Mouse (Mus musculus): Measurements from ENCODE around the gene Svep1. TPM values are rescaled to one million over a fixed set of nuclear protein-coding genes. Genes with fewer than 3 reads are reported as not detected.

The Svep1 gene
- polyA plus RNA-seq, 1 experiment from 2014 or later = 0.31 TPM

DNA sequence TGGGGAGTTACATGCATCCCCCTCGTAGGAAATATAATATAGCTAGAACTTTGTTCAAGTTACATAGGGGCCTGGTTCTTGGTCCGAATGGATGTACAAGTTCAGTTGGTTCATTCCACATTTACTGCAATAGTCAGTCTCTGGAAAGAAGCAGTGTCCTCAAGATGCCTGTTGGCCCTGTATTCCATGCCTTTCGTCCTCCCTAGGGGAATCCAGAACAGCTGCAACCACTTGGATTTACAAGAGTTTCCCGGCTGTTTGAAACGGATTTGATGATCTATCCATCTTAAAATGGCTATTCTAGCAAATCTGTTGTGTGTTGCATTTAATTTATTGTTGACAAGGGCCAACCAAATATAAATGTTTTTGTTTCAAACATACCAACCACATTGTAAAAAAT, 36.2 kb downstream of the Svep1 start:
- no peak overlapping the region for H3K4me3 ChIP-seq (replicated peaks)
- 60% methylated on average over 5 of the region's 5 CpGs for WGBS (ENCODE audit: insufficient replicate concordance)
- no peaks in the 10 kb centered on the region for H3K36me3 ChIP-seq (replicated peaks)
- no peak overlapping the region for H3K9ac ChIP-seq
- H3K4me2 ChIP-seq = no peak overlapping the region
- H3K9me3 ChIP-seq (replicated peaks) = no peaks in the 10 kb centered on the region
- ATAC-seq (ENCODE audit: insufficient read depth) = no peak
- H3K27ac ChIP-seq (replicated peaks) = no peak overlapping the region
- H3K27me3 ChIP-seq = no peaks in the 10 kb centered on the region
- H3K4me1 ChIP-seq (replicated peaks) = no peaks in the 10 kb centered on the region

DNA sequence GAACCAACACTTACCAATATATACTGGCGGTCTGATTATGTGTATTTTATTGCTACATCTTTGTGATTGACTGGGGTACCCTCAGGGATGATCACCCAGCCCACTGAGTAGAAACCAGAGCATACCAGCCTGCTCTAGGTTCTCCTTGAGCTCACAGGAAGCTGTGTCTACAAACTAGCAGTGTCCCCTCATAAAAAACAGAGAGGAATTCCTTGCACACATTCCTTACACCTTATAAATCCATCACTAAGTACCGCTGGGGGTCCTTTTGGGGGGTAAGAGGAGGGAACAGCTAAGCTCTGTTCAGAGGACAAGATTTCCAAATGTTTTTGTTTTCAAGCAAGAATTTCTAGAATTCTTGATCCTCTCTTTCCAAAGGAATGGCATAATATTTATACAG, 36.7 kb downstream of the Svep1 start:
- Histone ChIP-seq H3K27ac (replicated peaks) (no peak overlapping the region), H3K4me2 (no peak overlapping the region), H3K36me3 (replicated peaks) (no peaks in the 10 kb centered on the region), H3K4me3 (replicated peaks) (no peak overlapping the region), H3K27me3 (no peaks in the 10 kb centered on the region), H3K9me3 (replicated peaks) (no peaks in the 10 kb centered on the region), H3K9ac (no peak overlapping the region), H3K4me1 (replicated peaks) (no peaks in the 10 kb centered on the region)
- ATAC-seq (ENCODE audit: insufficient read depth) = no peak
- WGBS (ENCODE audit: insufficient replicate concordance) = 42% methylated on average over 2 of the region's 2 CpGs

DNA sequence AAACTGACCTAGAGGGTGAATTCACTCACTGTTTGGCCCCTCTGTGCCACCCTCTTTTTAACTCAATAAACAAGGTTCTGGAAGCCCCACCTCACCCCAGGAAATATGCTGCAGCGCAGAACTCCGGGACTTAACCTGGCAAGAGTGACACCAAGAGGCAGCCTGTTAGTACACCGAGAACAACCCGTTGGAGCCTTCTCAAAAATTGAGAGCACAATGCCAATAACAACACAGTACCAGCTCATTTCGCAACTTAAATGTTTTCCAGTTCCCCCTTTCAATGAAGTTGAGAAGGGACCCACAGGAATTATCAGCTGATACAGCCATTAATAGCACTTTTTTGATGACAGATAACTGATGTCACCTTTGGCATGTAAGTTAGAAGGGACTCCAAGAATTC, 38.3 kb downstream of the Svep1 start:
- H3K9me3 ChIP-seq (replicated peaks) = no peaks in the 10 kb centered on the region
- H3K4me1 ChIP-seq (replicated peaks) = no peaks in the 10 kb centered on the region
- no peaks in the 10 kb centered on the region for H3K27me3 ChIP-seq
- 64% methylated on average over 5 of the region's 5 CpGs for WGBS (ENCODE audit: insufficient replicate concordance)
- no peak for ATAC-seq (ENCODE audit: insufficient read depth)
- H3K9ac ChIP-seq = no peak overlapping the region
- no peak overlapping the region for H3K27ac ChIP-seq (replicated peaks)
- no peaks in the 10 kb centered on the region for H3K36me3 ChIP-seq (replicated peaks)
- H3K4me3 ChIP-seq (replicated peaks) = no peak overlapping the region
- no peak overlapping the region for H3K4me2 ChIP-seq

DNA sequence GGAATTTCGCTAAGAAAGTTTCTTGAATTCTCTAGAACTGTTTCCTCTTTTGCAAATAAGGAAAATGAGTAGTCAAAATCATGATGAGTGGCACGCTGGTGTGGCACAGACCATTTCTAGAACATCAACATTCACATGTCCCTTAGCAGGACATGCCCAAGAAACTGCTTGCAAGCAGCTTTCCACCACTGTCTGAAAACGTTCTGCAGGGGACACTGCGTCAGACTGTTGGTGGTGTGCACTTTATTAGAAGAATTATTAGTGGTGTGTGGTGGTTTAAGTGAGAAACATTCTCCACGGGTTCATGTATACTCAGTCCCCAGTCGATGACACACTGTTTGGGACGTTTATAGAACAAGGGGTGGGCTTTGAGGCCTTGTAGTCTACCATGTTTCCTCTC, 40.9 kb downstream of the Svep1 start:
- no peak for ATAC-seq (ENCODE audit: insufficient read depth)
- H3K9me3 ChIP-seq (replicated peaks) = no peaks in the 10 kb centered on the region
- H3K36me3 ChIP-seq (replicated peaks) = no peaks in the 10 kb centered on the region
- H3K4me3 ChIP-seq (replicated peaks) = no peak overlapping the region
- no peak overlapping the region for H3K27ac ChIP-seq (replicated peaks)
- 48% methylated on average over 7 of the region's 7 CpGs for WGBS (ENCODE audit: insufficient replicate concordance)
- no peaks in the 10 kb centered on the region for H3K4me1 ChIP-seq (replicated peaks)
- H3K27me3 ChIP-seq = no peaks in the 10 kb centered on the region
- no peak overlapping the region for H3K4me2 ChIP-seq
- H3K9ac ChIP-seq = no peak overlapping the region

DNA sequence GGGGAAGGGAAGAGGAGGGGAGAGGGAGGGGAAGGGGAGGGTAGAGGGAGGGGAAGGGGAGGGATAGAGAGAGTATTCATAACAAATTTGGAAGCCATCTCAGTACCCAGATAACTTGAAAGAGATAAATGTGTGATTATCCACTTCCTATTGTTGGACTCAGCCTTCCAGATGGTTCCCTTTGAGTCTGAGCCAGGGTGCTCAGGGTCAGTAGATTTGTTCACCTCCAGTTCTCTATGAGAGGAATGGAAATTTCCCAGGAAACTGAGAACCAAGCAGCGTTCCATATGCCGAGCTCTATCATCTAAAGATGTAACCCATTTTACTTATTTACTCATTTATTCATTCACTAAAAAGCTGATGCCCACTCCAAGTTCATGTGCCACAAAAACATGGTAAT, 44.8 kb downstream of the Svep1 start:
- 78% methylated on average over 2 of the region's 2 CpGs for WGBS (ENCODE audit: insufficient replicate concordance)

DNA sequence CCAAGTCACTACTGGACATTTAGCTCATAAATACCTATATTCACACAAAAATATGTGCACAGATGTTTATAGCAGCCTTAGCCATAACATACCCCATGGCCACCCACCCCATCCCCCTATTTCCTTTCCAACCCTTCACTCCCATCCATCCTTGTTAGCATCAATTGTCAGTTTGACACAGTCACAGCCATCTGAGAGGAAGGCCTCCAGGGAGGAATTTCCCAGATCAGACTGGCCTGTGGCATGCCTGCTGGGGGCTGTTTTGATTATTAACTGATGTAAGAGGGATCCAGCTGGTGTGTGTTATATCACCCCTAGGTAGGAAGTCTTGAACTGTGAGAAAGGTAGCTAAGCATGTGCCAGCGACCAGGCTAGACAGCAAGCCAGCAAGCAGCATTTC, 47.1 kb downstream of the Svep1 start:
- Histone ChIP-seq H3K4me2 (no peak overlapping the region), H3K9me3 (replicated peaks) (no peaks in the 10 kb centered on the region), H3K27ac (replicated peaks) (no peak overlapping the region), H3K36me3 (replicated peaks) (no peaks in the 10 kb centered on the region), H3K9ac (no peak overlapping the region), H3K4me3 (replicated peaks) (no peak overlapping the region), H3K4me1 (replicated peaks) (no peaks in the 10 kb centered on the region), H3K27me3 (no peaks in the 10 kb centered on the region)
- 47% methylated on average over 1 of the region's 1 CpGs for WGBS (ENCODE audit: insufficient replicate concordance)
- no peak for ATAC-seq (ENCODE audit: insufficient read depth)

More for the DNA sequence above, 44.8 kb downstream of the Svep1 start:
- H3K4me1 ChIP-seq (replicated peaks) = no peaks in the 10 kb centered on the region
- no peaks in the 10 kb centered on the region for H3K36me3 ChIP-seq (replicated peaks)
- no peak overlapping the region for H3K4me3 ChIP-seq (replicated peaks)
- no peak overlapping the region for H3K4me2 ChIP-seq
- H3K27me3 ChIP-seq = no peaks in the 10 kb centered on the region
- H3K27ac ChIP-seq (replicated peaks) = no peak overlapping the region
- H3K9me3 ChIP-seq (replicated peaks) = no peaks in the 10 kb centered on the region
- ATAC-seq (ENCODE audit: insufficient read depth) = no peak
- no peak overlapping the region for H3K9ac ChIP-seq

DNA sequence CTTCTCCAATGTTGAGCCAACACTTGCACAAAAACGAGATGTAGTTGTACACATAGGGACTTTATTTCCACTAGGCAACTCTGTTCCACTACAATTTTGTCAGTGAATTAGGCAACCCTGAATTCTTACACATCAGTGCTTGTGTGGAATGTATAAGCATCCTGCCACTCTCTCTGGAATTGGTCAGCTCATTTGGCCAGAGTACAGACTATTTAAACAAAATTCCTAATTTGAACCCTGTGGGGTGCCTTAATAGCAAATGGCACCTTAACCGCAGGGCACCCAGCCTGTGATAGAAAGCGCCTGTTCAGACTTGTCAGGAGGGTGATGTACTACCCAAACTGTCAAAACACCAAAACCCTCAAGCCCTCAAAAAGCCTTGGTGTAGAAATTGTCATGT, 56.4 kb downstream of the Svep1 start:
- no peak for ATAC-seq (ENCODE audit: insufficient read depth)
- no peaks in the 10 kb centered on the region for H3K36me3 ChIP-seq (replicated peaks)
- H3K4me3 ChIP-seq (replicated peaks) = no peak overlapping the region
- no peaks in the 10 kb centered on the region for H3K27me3 ChIP-seq
- no peak overlapping the region for H3K4me2 ChIP-seq
- H3K9ac ChIP-seq = no peak overlapping the region
- 61% methylated on average over 3 of the region's 3 CpGs for WGBS (ENCODE audit: insufficient replicate concordance)
- H3K4me1 ChIP-seq (replicated peaks) = no peaks in the 10 kb centered on the region
- no peak overlapping the region for H3K27ac ChIP-seq (replicated peaks)
- H3K9me3 ChIP-seq (replicated peaks) = no peaks in the 10 kb centered on the region

DNA sequence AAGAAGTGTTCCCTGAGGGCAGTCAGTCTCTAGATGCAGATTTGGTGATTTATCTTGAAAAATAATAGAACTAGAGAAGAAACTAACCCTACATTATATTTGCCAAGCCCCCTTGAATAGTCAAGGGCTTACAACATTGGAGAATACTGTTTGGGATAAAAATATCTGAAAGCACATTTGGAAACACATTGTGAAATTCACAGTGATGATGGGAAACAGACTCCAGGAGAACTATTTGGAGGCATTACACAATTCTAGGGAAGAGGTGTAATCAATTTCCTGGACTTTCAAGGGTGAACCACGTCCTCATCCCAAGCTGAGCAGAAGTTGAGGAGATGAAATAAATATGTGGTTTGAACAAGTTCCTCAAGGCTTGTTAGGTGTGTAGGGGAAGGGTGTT, 57.5 kb downstream of the Svep1 start:
- no peak for ATAC-seq (ENCODE audit: insufficient read depth)
- WGBS (ENCODE audit: insufficient replicate concordance) = 25% methylated on average over 1 of the region's 1 CpGs
- Histone ChIP-seq H3K4me2 (no peak overlapping the region), H3K4me1 (replicated peaks) (no peaks in the 10 kb centered on the region), H3K36me3 (replicated peaks) (no peaks in the 10 kb centered on the region), H3K27me3 (no peaks in the 10 kb centered on the region), H3K27ac (replicated peaks) (no peak overlapping the region), H3K9ac (no peak overlapping the region), H3K4me3 (replicated peaks) (no peak overlapping the region), H3K9me3 (replicated peaks) (no peaks in the 10 kb centered on the region)

DNA sequence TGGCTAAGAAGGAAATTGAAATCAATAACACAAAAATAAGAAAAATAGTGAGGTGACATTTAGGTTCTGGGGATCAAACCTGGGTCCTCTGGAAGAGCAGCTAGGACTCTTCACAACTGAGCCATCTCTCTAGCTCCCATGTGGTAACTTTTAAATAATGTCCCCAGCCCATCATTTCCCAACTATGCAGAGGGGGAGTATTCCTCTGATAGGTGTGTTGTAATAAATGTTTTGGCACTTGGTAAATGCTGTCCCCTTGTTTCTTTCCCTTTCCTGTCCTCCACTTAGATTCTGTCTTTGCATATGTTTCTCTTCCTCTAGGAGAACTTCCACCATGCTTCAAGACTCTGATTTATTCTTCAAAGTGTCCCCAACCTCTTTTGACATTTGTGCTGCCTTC, 58.1 kb downstream of the Svep1 start:
- no peak overlapping the region for H3K27ac ChIP-seq (replicated peaks)
- ATAC-seq (ENCODE audit: insufficient read depth) = no peak

DNA sequence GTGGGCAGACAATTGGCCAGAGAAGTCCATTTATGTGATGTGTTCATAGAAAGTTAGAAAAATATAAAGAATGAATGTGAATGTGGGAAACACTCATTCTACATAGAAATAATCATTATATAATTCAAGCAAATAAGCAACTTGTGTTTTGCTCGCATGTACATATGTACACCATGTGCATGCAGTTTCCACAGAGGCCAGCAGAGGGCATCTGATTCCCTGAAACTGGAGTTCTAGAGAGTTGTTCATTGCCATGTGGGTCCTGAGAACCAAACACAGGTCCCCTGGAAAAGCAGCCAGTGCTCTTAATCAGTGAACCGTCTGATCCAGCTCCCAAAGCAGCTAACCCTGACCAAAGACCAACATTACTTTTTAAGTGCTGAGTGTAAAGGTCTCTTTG, 60.0 kb downstream of the Svep1 start:
- no peaks in the 10 kb centered on the region for H3K9me3 ChIP-seq (replicated peaks)
- no peaks in the 10 kb centered on the region for H3K36me3 ChIP-seq (replicated peaks)
- no peak for ATAC-seq (ENCODE audit: insufficient read depth)
- H3K4me3 ChIP-seq (replicated peaks) = no peak overlapping the region
- H3K4me2 ChIP-seq = no peak overlapping the region
- H3K27me3 ChIP-seq = no peaks in the 10 kb centered on the region
- 74% methylated on average over 2 of the region's 2 CpGs for WGBS (ENCODE audit: insufficient replicate concordance)
- no peak overlapping the region for H3K9ac ChIP-seq
- no peaks in the 10 kb centered on the region for H3K4me1 ChIP-seq (replicated peaks)
- no peak overlapping the region for H3K27ac ChIP-seq (replicated peaks)

More for the DNA sequence above, 58.1 kb downstream of the Svep1 start:
- H3K4me3 ChIP-seq (replicated peaks) = no peak overlapping the region
- H3K36me3 ChIP-seq (replicated peaks) = no peaks in the 10 kb centered on the region
- H3K4me1 ChIP-seq (replicated peaks) = no peaks in the 10 kb centered on the region
- H3K27me3 ChIP-seq = no peaks in the 10 kb centered on the region
- H3K9me3 ChIP-seq (replicated peaks) = no peaks in the 10 kb centered on the region
- no peak overlapping the region for H3K4me2 ChIP-seq
- H3K9ac ChIP-seq = no peak overlapping the region

DNA sequence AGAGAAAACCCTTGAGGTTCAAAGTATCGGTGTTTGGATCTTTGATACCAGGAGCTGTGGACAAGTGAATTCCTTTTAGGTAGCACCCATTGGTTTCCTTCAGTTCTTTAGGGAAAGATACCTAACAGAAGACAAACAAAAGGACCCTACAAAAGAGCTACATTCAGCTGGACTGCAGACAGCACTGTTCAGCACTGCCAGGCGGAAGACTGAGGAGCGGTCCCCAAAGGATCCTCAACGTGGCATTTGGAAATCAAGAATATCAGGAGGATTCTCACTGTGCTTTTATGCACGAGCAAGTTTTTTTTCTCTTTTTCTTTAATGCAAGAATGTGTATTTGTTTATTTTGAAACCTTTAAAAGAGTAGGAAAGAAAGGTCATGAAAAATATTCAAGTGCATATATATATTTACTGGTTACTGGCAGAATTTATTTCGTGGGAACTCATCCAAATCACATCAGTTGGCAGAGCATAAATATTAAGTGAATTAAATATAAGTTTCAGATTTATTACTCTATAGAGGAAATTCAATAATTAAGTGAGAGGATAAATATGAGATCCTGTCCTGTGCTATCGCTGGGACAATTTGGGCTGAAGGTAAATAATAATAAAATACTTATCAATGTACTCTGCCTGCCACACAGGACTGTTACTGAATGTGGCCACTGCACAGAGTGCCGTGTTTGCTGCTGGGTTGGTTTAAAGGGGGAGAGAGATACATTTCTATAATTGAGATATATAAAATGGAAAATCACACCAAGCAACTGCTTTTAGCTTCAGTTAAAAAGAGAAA, 66.7 kb downstream of the Svep1 start:
- 66% methylated on average over 8 of the region's 8 CpGs for WGBS (ENCODE audit: insufficient replicate concordance)
- ATAC-seq (ENCODE audit: insufficient read depth) = no peak
- H3K4me2 ChIP-seq = no peak overlapping the region

DNA sequence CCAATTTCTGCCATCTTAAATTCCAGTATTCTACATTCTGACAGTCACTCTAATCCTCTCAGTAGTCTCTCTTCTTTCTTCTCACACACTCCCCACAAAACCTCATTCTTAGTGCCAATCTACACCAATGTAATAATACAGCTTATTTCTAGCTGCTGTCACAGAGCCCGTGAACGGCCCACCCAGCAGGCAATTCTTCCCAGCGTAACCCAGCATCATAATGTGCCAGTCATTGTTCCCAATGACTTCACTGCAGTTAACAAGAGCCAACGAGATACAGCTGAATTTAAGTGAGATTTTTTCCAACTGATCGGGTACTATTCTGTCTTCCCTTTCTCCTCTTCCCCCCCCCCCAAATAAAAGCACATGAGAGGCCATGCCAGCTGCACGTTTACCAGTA, 67.4 kb downstream of the Svep1 start:
- Histone ChIP-seq H3K36me3 (replicated peaks) (no peaks in the 10 kb centered on the region), H3K9ac (no peak overlapping the region), H3K9me3 (replicated peaks) (no peaks in the 10 kb centered on the region), H3K4me2 (no peak overlapping the region), H3K27me3 (no peaks in the 10 kb centered on the region), H3K4me3 (replicated peaks) (no peak overlapping the region), H3K27ac (replicated peaks) (no peak overlapping the region), H3K4me1 (replicated peaks) (no peaks in the 10 kb centered on the region)
- 66% methylated on average over 6 of the region's 6 CpGs for WGBS (ENCODE audit: insufficient replicate concordance)
- no peak for ATAC-seq (ENCODE audit: insufficient read depth)

More for the DNA sequence above, 66.7 kb downstream of the Svep1 start:
- Histone ChIP-seq H3K9me3 (replicated peaks) (no peaks in the 10 kb centered on the region), H3K27me3 (no peaks in the 10 kb centered on the region), H3K27ac (replicated peaks) (no peak overlapping the region), H3K4me3 (replicated peaks) (no peak overlapping the region), H3K4me1 (replicated peaks) (no peaks in the 10 kb centered on the region), H3K9ac (no peak overlapping the region), H3K36me3 (replicated peaks) (no peaks in the 10 kb centered on the region)

All from liver, embryonic 15.5 days (tissue).